Mouse (Mus musculus) hindbrain, embryonic 13.5 days (tissue): ENCODE measurements around the gene Eif4b. TPM values are rescaled to one million over a fixed set of nuclear protein-coding genes. Genes with fewer than 3 reads are reported as not detected.

Experiments
- ATAC-seq: fragments of 200-750 bp; cut with Nextera tagmentation; 2 replicates; pipeline ENCODE4 v1.8.0; 2017; ENCODE audit warnings: moderate TSS enrichment; ENCODE audit not compliant: low FRiP score
- H3K27ac ChIP-seq: fragments of 300-500 bp; sonication (generic); 2 replicates; pipeline ENCODE4 v1.5.1; 2015; ENCODE audit warnings: inconsistent platforms, mild to moderate bottlenecking, moderate library complexity
- H3K27me3 ChIP-seq: fragments of 300-500 bp; sonication (generic); 2 replicates; pipeline ENCODE4 v1.6.1; 2015; ENCODE audit warnings: mild to moderate bottlenecking, inconsistent platforms
- H3K36me3 ChIP-seq: fragments of 300-500 bp; sonication (generic); 2 replicates; pipeline ENCODE4 v1.6.1; 2015; ENCODE audit warnings: mild to moderate bottlenecking, inconsistent platforms
- H3K4me1 ChIP-seq: fragments of 300-500 bp; sonication (generic); replicated peaks from 2 replicates; pipeline ENCODE4 v1.6.1; 2015; ENCODE audit warnings: inconsistent platforms
- H3K4me2 ChIP-seq: fragments of 300-500 bp; sonication (generic); 2 replicates; pipeline ENCODE4 v1.6.1; 2015; ENCODE audit warnings: inconsistent platforms, mild to moderate bottlenecking, moderate library complexity
- H3K4me3 ChIP-seq: fragments of 300-500 bp; sonication (generic); 2 replicates; pipeline ENCODE4 v1.5.1; 2015; ENCODE audit warnings: mild to moderate bottlenecking, inconsistent platforms
- H3K9ac ChIP-seq: fragments of 300-500 bp; sonication (generic); 2 replicates; pipeline ENCODE4 v1.6.1; 2015; ENCODE audit warnings: mild to moderate bottlenecking, inconsistent platforms
- H3K9me3 ChIP-seq: fragments of 300-500 bp; sonication (generic); 2 replicates; pipeline ENCODE4 v1.6.1; 2016; ENCODE audit warnings: inconsistent platforms
- WGBS: fragments of 180-500 bp; shearing (Covaris S2); methylation state at CpG from one replicate; pipeline ENCODE4 v1.1.7; 2015; 5-methylcytosine and 5-hydroxymethylcytosine counted together
- polyA plus RNA-seq: library from polyadenylated mRNA; unstranded; fragments of >200 nt; fragmentation: Nextera tagmentation; extraction: Ambion mirVana; gene quantifications from 2 replicates; pipeline ENCODE4 v1.2.1, GENCODE M21; 2015

Gene Eif4b
- polyA plus RNA-seq, 1 experiment from 2014 or later = 82.3 TPM

GRCm38 (mm10) chr15:102106754-102107456 is 33.3 kb downstream of the Eif4b start:
- Histone ChIP-seq H3K27me3 (peaks cover 60% of the 10 kb centered on the region), H3K9me3 (no peaks in the 10 kb centered on the region), H3K36me3 (no peaks in the 10 kb centered on the region), H3K4me1 (peaks cover 62% of the 10 kb centered on the region), H3K9ac (no peak overlapping the region), H3K27ac (no peak overlapping the region), H3K4me3 (peak overlapping the region; percentile 31), H3K4me2 (peak overlapping the region; percentile 52)
- whole genome bisulfite sequencing = 6% methylated on average over 38 of the region's 38 CpGs
- ATAC-seq = peak; percentile 3; the same call in 1 of the 2 replicates

- Histone ChIP-seq H3K9ac (no peak overlapping the region), H3K27me3 (peaks cover 50% of the 10 kb centered on the region), H3K4me3 (no peak overlapping the region), H3K36me3 (no peaks in the 10 kb centered on the region), H3K27ac (no peak overlapping the region), H3K4me1 (peaks cover 52% of the 10 kb centered on the region), H3K4me2 (no peak overlapping the region), H3K9me3 (no peaks in the 10 kb centered on the region)
- WGBS = 41% methylated on average over 13 of the region's 13 CpGs
- no peak for ATAC-seq
These were observed 34.4 kb downstream of the Eif4b start for GRCm38 (mm10) chr15:102107689-102108573.

- Histone ChIP-seq H3K27me3 (peaks cover 40% of the 10 kb centered on the region), H3K4me2 (no peak overlapping the region), H3K27ac (no peak overlapping the region), H3K36me3 (no peaks in the 10 kb centered on the region), H3K9ac (no peak overlapping the region), H3K9me3 (no peaks in the 10 kb centered on the region), H3K4me1 (peaks cover 42% of the 10 kb centered on the region), H3K4me3 (no peak overlapping the region)
- WGBS = 50% methylated on average over 18 of the region's 18 CpGs
- no peak; the same call in 1 of the 2 replicates for ATAC-seq
These were observed 35.3 kb downstream of the Eif4b start for GRCm38 (mm10) chr15:102108651-102109525.

- H3K27ac ChIP-seq = no peak overlapping the region
- no peak for ATAC-seq
- H3K27me3 ChIP-seq = peaks cover 26% of the 10 kb centered on the region
- H3K9me3 ChIP-seq = no peaks in the 10 kb centered on the region
- no peak overlapping the region for H3K4me3 ChIP-seq
- no peak overlapping the region for H3K9ac ChIP-seq
- H3K4me2 ChIP-seq = no peak overlapping the region
- WGBS = 91% methylated on average over 7 of the region's 7 CpGs
- H3K4me1 ChIP-seq = peaks cover 34% of the 10 kb centered on the region
- H3K36me3 ChIP-seq = peaks cover 4% of the 10 kb centered on the region
These were observed 36.7 kb downstream of the Eif4b start for GRCm38 (mm10) chr15:102110271-102110670.

- Histone ChIP-seq H3K27ac (no peak overlapping the region), H3K9ac (no peak overlapping the region), H3K27me3 (peaks cover 20% of the 10 kb centered on the region), H3K36me3 (peaks cover 11% of the 10 kb centered on the region), H3K9me3 (no peaks in the 10 kb centered on the region), H3K4me3 (no peak overlapping the region), H3K4me2 (no peak overlapping the region), H3K4me1 (peaks cover 34% of the 10 kb centered on the region)
- WGBS = 78% methylated on average over 29 of the region's 29 CpGs
- no peak for ATAC-seq
These were observed 37.3 kb downstream of the Eif4b start for GRCm38 (mm10) chr15:102110701-102111494.

- Histone ChIP-seq H3K4me1 (peaks cover 34% of the 10 kb centered on the region), H3K9ac (no peak overlapping the region), H3K36me3 (peaks cover 15% of the 10 kb centered on the region), H3K4me2 (no peak overlapping the region), H3K27me3 (peaks cover 15% of the 10 kb centered on the region), H3K4me3 (no peak overlapping the region), H3K27ac (no peak overlapping the region), H3K9me3 (no peaks in the 10 kb centered on the region)
- 81% methylated on average over 11 of the region's 11 CpGs for WGBS
- no peak for ATAC-seq
These were observed 37.9 kb downstream of the Eif4b start for GRCm38 (mm10) chr15:102111495-102111829.

- Histone ChIP-seq H3K9ac (no peak overlapping the region), H3K4me1 (peaks cover 34% of the 10 kb centered on the region), H3K27ac (no peak overlapping the region), H3K27me3 (peaks cover 7% of the 10 kb centered on the region), H3K9me3 (no peaks in the 10 kb centered on the region), H3K4me2 (no peak overlapping the region), H3K4me3 (no peak overlapping the region), H3K36me3 (peaks cover 23% of the 10 kb centered on the region)
- ATAC-seq = no peak
- 89% methylated on average over 6 of the region's 6 CpGs for WGBS
These were observed 38.6 kb downstream of the Eif4b start for GRCm38 (mm10) chr15:102112181-102112580.

GRCm38 (mm10) chr15:102112827-102113226 is 39.3 kb downstream of the Eif4b start:
- no peak overlapping the region for H3K27ac ChIP-seq
- 87% methylated on average over 8 of the region's 8 CpGs for WGBS
- no peak overlapping the region for H3K4me3 ChIP-seq
- peaks cover 37% of the 10 kb centered on the region for H3K4me1 ChIP-seq
- peaks cover 29% of the 10 kb centered on the region for H3K36me3 ChIP-seq
- H3K9me3 ChIP-seq = no peaks in the 10 kb centered on the region
- ATAC-seq = no peak
- no peak overlapping the region for H3K4me2 ChIP-seq
- H3K9ac ChIP-seq = no peak overlapping the region
- H3K27me3 ChIP-seq = peaks cover under 1% of the 10 kb centered on the region

- H3K27me3 ChIP-seq = no peaks in the 10 kb centered on the region
- WGBS = 82% methylated on average over 4 of the region's 4 CpGs
- H3K4me2 ChIP-seq = no peak overlapping the region
- H3K4me1 ChIP-seq = peaks cover 36% of the 10 kb centered on the region
- H3K36me3 ChIP-seq = peaks cover 38% of the 10 kb centered on the region
- no peak overlapping the region for H3K27ac ChIP-seq
- ATAC-seq = no peak
- no peak overlapping the region for H3K9ac ChIP-seq
- H3K4me3 ChIP-seq = no peak overlapping the region
- H3K9me3 ChIP-seq = no peaks in the 10 kb centered on the region
These were observed 40.1 kb downstream of the Eif4b start for GRCm38 (mm10) chr15:102113674-102114073.

- Histone ChIP-seq H3K9ac (no peak overlapping the region), H3K27ac (no peak overlapping the region), H3K4me2 (no peak overlapping the region), H3K4me3 (no peak overlapping the region), H3K9me3 (no peaks in the 10 kb centered on the region), H3K36me3 (peaks cover 48% of the 10 kb centered on the region), H3K4me1 (peaks cover 29% of the 10 kb centered on the region), H3K27me3 (no peaks in the 10 kb centered on the region)
- 90% methylated on average over 7 of the region's 7 CpGs for WGBS
- no peak for ATAC-seq
These were observed 41.2 kb downstream of the Eif4b start for GRCm38 (mm10) chr15:102114651-102115260.

GRCm38 (mm10) chr15:102115731-102116231 is 42.2 kb downstream of the Eif4b start:
- 69% methylated on average over 9 of the region's 9 CpGs for WGBS
- Histone ChIP-seq H3K36me3 (peaks cover 59% of the 10 kb centered on the region), H3K27me3 (no peaks in the 10 kb centered on the region), H3K27ac (peak overlapping the region; percentile 78), H3K9ac (0 out of 2 replicates have a peak overlapping the region, but pooled peaks have one; percentile 24), H3K9me3 (no peaks in the 10 kb centered on the region), H3K4me3 (no peak overlapping the region), H3K4me1 (peaks cover 34% of the 10 kb centered on the region), H3K4me2 (no peak overlapping the region)
- no peak for ATAC-seq
